Mouse (Mus musculus) CD4-positive, CD25-positive, alpha-beta regulatory T cell, adult 2 months (primary cell): ENCODE data around the gene Wwox.
A peak's percentile ranks its signal among the peaks of the same experiment; 100 is the strongest.

Source experiments
- DNase-seq: peaks from one replicate; pipeline ENCODE4 v3.0.0-alpha.2; 2012; ENCODE audit warnings: low read depth, low spot score

Wwox gene

GRCm38 (mm10) chr8:115021731-115022130 lies 582.3 kb downstream of the Wwox start:
- no peak for DNase-seq

GRCm38 (mm10) chr8:115024062-115024461 lies 584.6 kb downstream of the Wwox start:
- DNase-seq: no peak

- no peak for DNase-seq
Observed at GRCm38 (mm10) chr8:115025390-115026098, 586.1 kb downstream of the Wwox start.

- no peak for DNase-seq
Observed at GRCm38 (mm10) chr8:115026201-115026600, 586.7 kb downstream of the Wwox start.

DNA sequence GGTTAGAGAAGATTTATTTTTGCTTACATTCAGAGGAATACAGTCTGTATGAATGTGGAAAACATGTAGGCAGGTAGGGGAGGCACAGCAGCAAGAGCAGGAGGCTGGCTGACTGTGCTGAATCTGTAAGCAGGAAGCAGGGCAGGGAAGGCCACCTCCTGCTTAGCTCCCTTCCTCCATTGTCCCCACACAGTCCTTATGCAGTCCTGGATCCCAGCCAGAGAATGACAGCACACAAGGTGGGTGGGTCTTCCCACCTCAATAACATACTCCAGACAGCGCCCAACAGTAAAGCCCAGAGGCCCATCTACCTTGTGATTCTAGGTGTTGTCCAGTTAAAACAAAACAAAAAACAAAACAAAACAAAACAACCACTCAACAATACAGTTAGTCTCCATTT lies 593.7 kb downstream of the Wwox start:
- no peak for DNase-seq

GRCm38 (mm10) chr8:115036016-115036415 lies 596.6 kb downstream of the Wwox start:
- no peak for DNase-seq

- DNase-seq: no peak
Observed at GRCm38 (mm10) chr8:115038426-115038825, 599.0 kb downstream of the Wwox start.

- peak; percentile 68 for DNase-seq
Observed at GRCm38 (mm10) chr8:115045746-115046145, 606.3 kb downstream of the Wwox start.

DNA sequence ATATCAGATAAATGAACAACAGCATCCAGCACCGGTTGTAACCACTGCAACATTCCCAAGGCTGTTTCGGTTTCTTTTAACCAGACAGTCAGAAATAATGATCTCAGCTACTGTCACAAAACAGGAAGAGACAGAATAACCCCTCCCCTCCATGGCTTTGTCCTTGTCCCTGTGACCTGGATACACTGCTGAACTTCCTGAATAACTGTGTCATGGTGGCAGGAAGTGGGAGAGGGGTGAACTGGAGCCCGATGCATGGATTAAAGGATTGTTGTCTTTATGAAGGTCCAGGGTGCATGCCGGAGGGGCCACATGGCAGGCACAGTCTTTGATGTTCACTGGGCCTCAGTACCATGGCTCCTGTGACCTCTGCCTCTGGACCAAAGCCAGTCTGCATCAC lies 607.0 kb downstream of the Wwox start:
- peak; percentile 45 for DNase-seq

DNA sequence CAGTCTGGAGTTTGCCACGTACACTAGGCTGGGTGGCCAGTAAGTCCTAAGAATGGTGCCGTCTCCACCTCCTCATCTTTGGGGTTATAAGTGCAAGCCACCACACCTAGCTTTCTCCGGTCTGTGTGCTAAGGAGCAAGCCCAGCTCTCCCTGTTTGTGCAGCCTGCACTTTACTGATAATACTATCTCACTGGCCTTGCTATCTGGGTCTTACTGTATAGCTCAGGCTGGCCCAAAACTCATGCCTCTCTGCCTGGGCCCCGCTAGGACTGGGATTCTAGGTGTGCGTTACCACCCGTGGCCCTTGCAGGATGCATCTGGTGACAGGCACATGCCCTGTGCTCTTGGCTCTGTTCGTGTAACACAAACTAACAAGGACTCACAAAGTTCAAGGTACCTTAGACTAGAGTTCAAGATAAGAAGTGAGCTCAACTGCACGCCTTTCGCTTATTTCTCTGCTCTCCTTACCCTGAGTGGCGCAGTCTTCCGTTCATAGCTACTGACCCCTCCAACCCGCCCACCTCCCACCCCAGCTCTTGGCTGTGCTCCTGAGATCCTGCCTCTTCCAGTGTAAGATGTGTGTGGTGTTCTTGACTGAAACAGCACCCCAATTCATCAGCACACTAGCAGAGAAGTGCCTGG lies 618.9 kb downstream of the Wwox start:
- no peak for DNase-seq

GRCm38 (mm10) chr8:115063623-115064022 lies 624.2 kb downstream of the Wwox start:
- DNase-seq: peak; percentile 45

DNA sequence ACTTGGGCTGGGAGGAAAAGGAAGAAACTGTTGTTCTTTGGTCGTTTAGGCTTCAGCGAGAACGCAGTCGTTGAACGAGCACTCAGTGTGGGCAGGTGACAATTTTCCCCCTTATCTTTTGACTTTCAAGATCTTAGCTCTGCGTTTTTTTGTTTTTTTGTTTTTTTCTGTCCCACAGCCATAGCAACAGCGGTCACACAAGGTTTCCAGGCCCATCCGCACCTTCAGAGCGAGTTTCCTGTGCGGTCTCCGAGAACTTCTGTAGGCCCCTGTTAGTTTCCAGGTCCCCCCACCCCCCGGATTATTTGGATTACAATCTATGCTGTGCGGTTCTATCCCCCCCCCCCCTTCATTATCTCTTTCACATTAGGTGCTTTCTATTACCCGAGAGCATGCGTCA lies 625.2 kb downstream of the Wwox start:
- peak; percentile 67 for DNase-seq

GRCm38 (mm10) chr8:115065386-115065785 lies 625.9 kb downstream of the Wwox start:
- no peak for DNase-seq

DNA sequence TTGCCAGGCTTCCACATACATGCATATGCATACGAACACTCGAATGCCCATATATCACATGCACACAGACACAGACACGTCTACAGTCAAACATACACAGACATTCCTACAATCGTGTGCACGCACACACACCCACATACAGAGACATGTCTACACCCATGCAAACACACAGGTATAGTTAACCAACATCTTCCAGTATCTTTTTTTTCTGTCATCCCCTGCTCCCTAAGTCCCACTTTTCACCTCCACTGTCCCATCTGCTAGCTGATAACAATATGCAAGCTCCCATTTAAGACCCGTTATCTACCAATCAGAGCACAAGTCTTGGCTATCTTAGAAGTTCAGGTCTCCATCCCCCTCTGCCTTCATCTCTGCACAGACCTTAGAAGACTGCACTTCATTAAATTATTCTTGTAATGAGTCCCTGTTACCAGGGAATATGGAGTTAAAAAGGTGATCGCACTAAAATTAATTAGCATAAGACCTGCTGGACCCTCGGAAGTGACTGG lies 627.1 kb downstream of the Wwox start:
- no peak for DNase-seq

DNA sequence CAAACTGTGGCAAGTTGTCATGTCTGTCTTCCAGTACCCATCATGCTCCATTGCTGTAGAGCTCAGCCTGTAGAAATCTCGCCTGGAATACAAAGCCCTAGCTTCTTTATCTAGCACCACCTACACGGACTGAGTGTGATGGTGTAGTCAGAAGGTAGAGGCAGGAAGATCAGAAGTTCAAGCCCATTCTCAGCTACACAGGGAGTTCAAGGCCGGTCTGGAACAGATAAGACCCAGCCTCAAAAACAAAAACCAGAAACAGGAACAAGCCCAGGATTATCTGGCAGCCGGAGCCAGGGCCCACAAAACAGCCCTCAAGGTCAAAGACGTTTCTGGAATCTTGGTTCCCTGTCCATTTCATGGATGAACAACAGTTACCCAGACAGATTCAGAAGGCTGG lies 629.3 kb downstream of the Wwox start:
- DNase-seq: no peak

- peak; percentile 39 for DNase-seq
Observed at GRCm38 (mm10) chr8:115070225-115070624, 630.8 kb downstream of the Wwox start.

GRCm38 (mm10) chr8:115071231-115071630 lies 631.8 kb downstream of the Wwox start:
- no peak for DNase-seq

- DNase-seq: no peak
Observed at GRCm38 (mm10) chr8:115078296-115078695, 638.8 kb downstream of the Wwox start.

DNA sequence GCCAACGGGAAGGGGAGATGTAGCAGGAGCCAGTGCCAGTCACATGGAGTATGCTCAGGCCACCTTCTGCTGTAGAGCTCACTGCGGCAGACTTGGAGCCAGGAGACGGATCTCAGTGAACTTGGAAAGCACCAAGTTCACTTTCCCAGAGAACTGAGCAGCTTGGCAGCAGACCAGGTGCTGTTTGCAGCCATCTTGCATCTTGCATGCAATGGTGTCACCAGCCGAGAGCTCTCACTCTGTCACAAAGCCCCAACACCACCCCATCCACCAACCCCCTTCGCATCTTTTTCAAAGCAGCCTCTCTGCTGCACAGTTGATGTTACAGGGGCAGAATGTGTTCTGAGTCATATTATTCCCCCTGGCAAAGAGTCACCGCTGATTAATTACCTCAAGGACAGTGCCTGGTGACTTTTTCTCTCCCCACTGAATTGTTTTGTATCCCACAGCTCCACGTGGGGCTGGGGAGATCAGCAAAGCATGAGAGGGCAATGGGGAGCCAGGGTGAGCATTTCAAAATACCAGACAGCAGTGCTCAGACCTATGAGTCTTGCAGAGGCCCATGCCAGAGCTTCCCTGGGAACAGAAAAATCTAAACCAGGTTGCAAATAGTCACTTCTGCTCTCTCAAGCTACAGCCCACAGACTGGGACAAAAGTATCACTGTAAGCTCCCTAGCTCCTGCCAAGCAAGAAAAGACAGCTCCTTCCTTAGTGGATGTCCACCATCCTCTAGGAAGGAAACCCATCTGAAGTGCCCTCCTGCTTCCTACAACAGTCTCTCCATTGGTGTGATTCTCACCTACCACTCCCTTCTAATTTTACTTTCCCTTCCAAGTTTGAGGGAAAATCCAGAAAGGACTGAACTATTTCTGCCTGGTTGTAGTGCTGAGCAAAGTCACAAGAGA lies 642.1 kb downstream of the Wwox start:
- DNase-seq: no peak

DNA sequence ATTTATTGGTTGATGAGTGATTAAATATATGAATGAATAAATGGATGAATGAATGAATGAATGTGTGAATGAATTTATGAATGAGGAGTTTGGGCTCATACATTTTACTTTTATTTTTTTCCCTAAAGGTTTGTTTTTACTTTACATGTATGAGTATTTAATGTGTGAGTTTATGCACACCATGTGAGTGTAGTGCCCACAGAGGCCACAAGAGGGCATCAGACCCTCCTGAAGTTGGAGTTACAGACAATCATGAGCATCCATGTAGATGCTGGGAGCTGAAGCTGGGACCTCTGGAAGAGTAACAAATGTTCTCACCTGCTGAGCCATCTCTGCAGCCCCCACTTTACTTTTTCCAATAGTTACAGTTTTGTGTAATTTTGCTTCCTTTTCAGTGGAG lies 648.7 kb downstream of the Wwox start:
- peak; percentile 37 for DNase-seq

GRCm38 (mm10) chr8:115089744-115090143 lies 650.3 kb downstream of the Wwox start:
- peak; percentile 28 for DNase-seq

DNA sequence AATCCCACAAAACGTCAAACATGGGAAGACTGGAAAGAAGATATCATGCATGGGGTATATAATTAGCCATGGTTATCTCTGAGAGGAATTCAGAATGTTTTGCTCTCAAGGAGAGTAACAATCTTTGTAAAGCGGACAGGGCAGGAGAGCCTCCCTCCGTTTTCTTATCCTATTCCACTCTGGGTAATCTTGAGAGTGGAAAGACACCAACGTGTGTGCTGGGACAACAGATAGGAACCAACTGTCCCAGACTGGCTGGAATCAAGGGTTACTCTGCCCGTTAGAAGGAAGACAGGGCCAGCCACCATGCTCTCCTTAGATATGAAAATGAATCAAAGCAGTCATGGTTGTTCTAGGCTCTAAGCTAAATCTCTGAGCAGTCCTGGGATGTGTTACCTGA lies 650.7 kb downstream of the Wwox start:
- DNase-seq: no peak
